Mouse (Mus musculus) bone marrow macrophage, adult 2 months (primary cell): ENCODE data around the gene Zfp366.

ENCODE experiments used
- CTCF ChIP-seq: IDR thresholded peaks from 2 replicates; pipeline ENCODE4 v1.5.1; 2012; ENCODE audit warnings: low read depth, mild to moderate bottlenecking, low read length, moderate library complexity
- POLR2A ChIP-seq: IDR thresholded peaks from 2 replicates; pipeline ENCODE4 v1.6.1; 2012; ENCODE audit warnings: mild to moderate bottlenecking, low read depth, low read length, borderline replicate concordance

DNA sequence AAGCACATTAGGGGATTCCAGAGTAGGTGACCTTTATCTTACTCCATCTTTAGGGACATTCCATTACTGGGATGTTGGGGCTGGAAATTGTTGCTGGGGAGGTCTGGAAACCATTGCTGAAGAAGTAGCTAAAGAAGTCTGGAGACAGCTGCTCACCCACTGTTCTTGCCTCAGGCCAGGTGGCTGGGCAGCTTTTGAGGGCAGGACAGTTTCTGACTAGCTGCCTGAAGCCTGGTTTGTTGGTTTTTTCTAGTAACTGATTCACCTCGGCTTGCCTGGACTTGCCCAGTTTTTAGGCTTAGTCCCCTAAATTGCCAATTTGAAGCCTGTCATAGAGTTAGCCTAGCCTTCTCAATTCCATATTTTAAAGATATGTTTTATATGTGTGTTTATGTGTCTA is 77.8 kb downstream of the Zfp366 start:
- TF ChIP-seq CTCF (no peak), POLR2A (no peak)
